Mouse (Mus musculus): ENCODE data around the gene Dnah6. TPM values are rescaled to one million over a fixed set of nuclear protein-coding genes. Genes with fewer than 3 reads are reported as not detected.

Dnah6 gene
- polyA plus RNA-seq, 1 experiment: 9.9 TPM

- no peak overlapping the region for H3K4me3 ChIP-seq (ENCODE audit: control insufficient read depth, low read depth, low read length)
- TF ChIP-seq CTCF (IDR thresholded peaks at IDR 0.05; ENCODE audit: control insufficient read depth, insufficient read depth, insufficient replicate concordance, low read depth, low read length): no peak
- TF ChIP-seq POLR2A (IDR thresholded peaks at IDR 0.05; ENCODE audit: control insufficient read depth, low read depth, low read length): no peak
- no peaks in the 10 kb centered on the region for H3K36me3 ChIP-seq (ENCODE audit: control insufficient read depth, insufficient read depth, low read length)
- peaks cover 6% of the 10 kb centered on the region for H3K4me1 ChIP-seq (ENCODE audit: control insufficient read depth, insufficient read depth, low read length)
- no peak overlapping the region for H3K27ac ChIP-seq (ENCODE audit: control insufficient read depth, insufficient read depth, low read depth, low read length)
- H3K27me3 ChIP-seq (ENCODE audit: control insufficient read depth, insufficient read depth, low read length): no peaks in the 10 kb centered on the region
Observed at GRCm38 (mm10) chr6:73014317-73015160, 206.9 kb downstream of the Dnah6 start.

- TF ChIP-seq POLR2A (IDR thresholded peaks at IDR 0.05; ENCODE audit: control insufficient read depth, low read depth, low read length): no peak
- TF ChIP-seq CTCF (IDR thresholded peaks at IDR 0.05; ENCODE audit: control insufficient read depth, insufficient read depth, insufficient replicate concordance, low read depth, low read length): no peak
- H3K36me3 ChIP-seq (ENCODE audit: control insufficient read depth, insufficient read depth, low read length): no peaks in the 10 kb centered on the region
- no peak overlapping the region for H3K27ac ChIP-seq (ENCODE audit: control insufficient read depth, insufficient read depth, low read depth, low read length)
- H3K4me1 ChIP-seq (ENCODE audit: control insufficient read depth, insufficient read depth, low read length): peaks cover 6% of the 10 kb centered on the region
- H3K27me3 ChIP-seq (ENCODE audit: control insufficient read depth, insufficient read depth, low read length): no peaks in the 10 kb centered on the region
- peak overlapping the region; percentile 26 for H3K4me3 ChIP-seq (ENCODE audit: control insufficient read depth, low read depth, low read length)
Observed at GRCm38 (mm10) chr6:73012931-73013330, 208.5 kb downstream of the Dnah6 start.

GRCm38 (mm10) chr6:73011827-73012226 lies 209.6 kb downstream of the Dnah6 start:
- no peaks in the 10 kb centered on the region for H3K36me3 ChIP-seq (ENCODE audit: control insufficient read depth, insufficient read depth, low read length)
- TF ChIP-seq CTCF (IDR thresholded peaks at IDR 0.05; ENCODE audit: control insufficient read depth, insufficient read depth, insufficient replicate concordance, low read depth, low read length) (no peak), POLR2A (IDR thresholded peaks at IDR 0.05; ENCODE audit: control insufficient read depth, low read depth, low read length) (no peak)
- H3K4me3 ChIP-seq (ENCODE audit: control insufficient read depth, low read depth, low read length): peak overlapping the region; percentile 62
- no peak overlapping the region for H3K27ac ChIP-seq (ENCODE audit: control insufficient read depth, insufficient read depth, low read depth, low read length)
- peaks cover 6% of the 10 kb centered on the region for H3K4me1 ChIP-seq (ENCODE audit: control insufficient read depth, insufficient read depth, low read length)
- H3K27me3 ChIP-seq (ENCODE audit: control insufficient read depth, insufficient read depth, low read length): no peaks in the 10 kb centered on the region

GRCm38 (mm10) chr6:73010073-73010472 lies 211.4 kb downstream of the Dnah6 start:
- peaks cover 6% of the 10 kb centered on the region for H3K4me1 ChIP-seq (ENCODE audit: control insufficient read depth, insufficient read depth, low read length)
- peak overlapping the region; percentile 74 for H3K4me3 ChIP-seq (ENCODE audit: control insufficient read depth, low read depth, low read length)
- H3K36me3 ChIP-seq (ENCODE audit: control insufficient read depth, insufficient read depth, low read length): no peaks in the 10 kb centered on the region
- TF ChIP-seq POLR2A (IDR thresholded peaks at IDR 0.05; ENCODE audit: control insufficient read depth, low read depth, low read length): no peak
- peak; percentile 95 for TF ChIP-seq CTCF (IDR thresholded peaks at IDR 0.05; ENCODE audit: control insufficient read depth, insufficient read depth, insufficient replicate concordance, low read depth, low read length)
- no peak overlapping the region for H3K27ac ChIP-seq (ENCODE audit: control insufficient read depth, insufficient read depth, low read depth, low read length)
- H3K27me3 ChIP-seq (ENCODE audit: control insufficient read depth, insufficient read depth, low read length): no peaks in the 10 kb centered on the region

- Histone ChIP-seq H3K27me3 (ENCODE audit: control insufficient read depth, insufficient read depth, low read length) (no peaks in the 10 kb centered on the region), H3K36me3 (ENCODE audit: control insufficient read depth, insufficient read depth, low read length) (no peaks in the 10 kb centered on the region), H3K4me3 (ENCODE audit: control insufficient read depth, low read depth, low read length) (no peak overlapping the region), H3K27ac (ENCODE audit: control insufficient read depth, insufficient read depth, low read depth, low read length) (no peak overlapping the region), H3K4me1 (ENCODE audit: control insufficient read depth, insufficient read depth, low read length) (no peaks in the 10 kb centered on the region)
- TF ChIP-seq CTCF (IDR thresholded peaks at IDR 0.05; ENCODE audit: control insufficient read depth, insufficient read depth, insufficient replicate concordance, low read depth, low read length): no peak
- TF ChIP-seq POLR2A (IDR thresholded peaks at IDR 0.05; ENCODE audit: control insufficient read depth, low read depth, low read length): no peak
Observed at GRCm38 (mm10) chr6:73003601-73004000, 217.8 kb downstream of the Dnah6 start.

GRCm38 (mm10) chr6:73002391-73002790 lies 219.1 kb downstream of the Dnah6 start:
- Histone ChIP-seq H3K4me1 (ENCODE audit: control insufficient read depth, insufficient read depth, low read length) (no peaks in the 10 kb centered on the region), H3K27me3 (ENCODE audit: control insufficient read depth, insufficient read depth, low read length) (no peaks in the 10 kb centered on the region), H3K36me3 (ENCODE audit: control insufficient read depth, insufficient read depth, low read length) (no peaks in the 10 kb centered on the region), H3K4me3 (ENCODE audit: control insufficient read depth, low read depth, low read length) (no peak overlapping the region), H3K27ac (ENCODE audit: control insufficient read depth, insufficient read depth, low read depth, low read length) (no peak overlapping the region)
- TF ChIP-seq POLR2A (IDR thresholded peaks at IDR 0.05; ENCODE audit: control insufficient read depth, low read depth, low read length) (no peak), CTCF (IDR thresholded peaks at IDR 0.05; ENCODE audit: control insufficient read depth, insufficient read depth, insufficient replicate concordance, low read depth, low read length) (no peak)

- Histone ChIP-seq H3K27me3 (ENCODE audit: control insufficient read depth, insufficient read depth, low read length) (no peaks in the 10 kb centered on the region), H3K36me3 (ENCODE audit: control insufficient read depth, insufficient read depth, low read length) (no peaks in the 10 kb centered on the region), H3K4me1 (ENCODE audit: control insufficient read depth, insufficient read depth, low read length) (no peaks in the 10 kb centered on the region), H3K27ac (ENCODE audit: control insufficient read depth, insufficient read depth, low read depth, low read length) (no peak overlapping the region), H3K4me3 (ENCODE audit: control insufficient read depth, low read depth, low read length) (no peak overlapping the region)
- TF ChIP-seq POLR2A (IDR thresholded peaks at IDR 0.05; ENCODE audit: control insufficient read depth, low read depth, low read length): no peak
- TF ChIP-seq CTCF (IDR thresholded peaks at IDR 0.05; ENCODE audit: control insufficient read depth, insufficient read depth, insufficient replicate concordance, low read depth, low read length): no peak
Observed at GRCm38 (mm10) chr6:72998809-72999208, 222.6 kb downstream of the Dnah6 start.

Measured in testis, adult 2 months (tissue).